Mouse (Mus musculus): ENCODE results near the gene Slc7a10.

GRCm38 (mm10) chr7:35171867-35172382 is 14.3 kb upstream of the Slc7a10 start:
- TF ChIP-seq RAD21 (IDR thresholded peaks at IDR 0.05; ENCODE audit: low read depth, low read length): peak; percentile 86
- TF ChIP-seq SIN3A (IDR thresholded peaks at IDR 0.05; ENCODE audit: low read length): peak; percentile 45; the same call in 1 of the 2 replicates
- TF ChIP-seq CTCF (IDR thresholded peaks at IDR 0.05 in 2 of 3, conservative IDR thresholded peaks at IDR 0.05 in 1 of 3; ENCODE audit: control insufficient read depth in 1 of 3, insufficient read depth in 1 of 3, low read depth in 2 of 3, low read length in 3 of 3, poor library complexity in 1 of 3, severe bottlenecking in 1 of 3): peak; percentile 57 to 82 (median 63)
- TF ChIP-seq TCF12 (IDR thresholded peaks at IDR 0.05; ENCODE audit: low read depth, low read length): 0 out of 2 replicates have a peak, but pooled peaks have one; percentile 8
- peak; percentile 78 for TF ChIP-seq ZC3H11A (IDR thresholded peaks at IDR 0.05; ENCODE audit: low read depth, low read length)

Measured in MEL (cell line).